Mouse (Mus musculus) erythroid progenitor cell, adult 5-6 weeks (primary cell): Measurements from ENCODE around the gene Prickle2. TPM values are rescaled to one million over a fixed set of nuclear protein-coding genes. Genes with fewer than 3 reads are reported as not detected.

ENCODE experiments used
- ATAC-seq: replicated peaks from 2 replicates; pipeline ENCODE4 v1.8.0; 2016; ENCODE audit warnings: moderate number of reproducible peaks, mild to moderate bottlenecking, moderate TSS enrichment, inconsistent platforms; ENCODE audit not compliant: poor library complexity, low FRiP score, severe bottlenecking
- total RNA-seq, 2 experiments: library from RNA; stranded (forward) in 1 of 2; stranded (reverse) in 1 of 2; fragments of 150-400 nt in 1 of 2; fragments of 186-747, 209-891 nt in 1 of 2; gene quantifications; 2 replicates each; pipeline versions ENCODE4 v1.2.3 to v1.2.4; 2015 to 2017; ENCODE audit warnings: low replicate concordance in 2 of 2

Prickle2 gene
- total RNA-seq, 2 experiments from 2014 or later, result not detected

DNA sequence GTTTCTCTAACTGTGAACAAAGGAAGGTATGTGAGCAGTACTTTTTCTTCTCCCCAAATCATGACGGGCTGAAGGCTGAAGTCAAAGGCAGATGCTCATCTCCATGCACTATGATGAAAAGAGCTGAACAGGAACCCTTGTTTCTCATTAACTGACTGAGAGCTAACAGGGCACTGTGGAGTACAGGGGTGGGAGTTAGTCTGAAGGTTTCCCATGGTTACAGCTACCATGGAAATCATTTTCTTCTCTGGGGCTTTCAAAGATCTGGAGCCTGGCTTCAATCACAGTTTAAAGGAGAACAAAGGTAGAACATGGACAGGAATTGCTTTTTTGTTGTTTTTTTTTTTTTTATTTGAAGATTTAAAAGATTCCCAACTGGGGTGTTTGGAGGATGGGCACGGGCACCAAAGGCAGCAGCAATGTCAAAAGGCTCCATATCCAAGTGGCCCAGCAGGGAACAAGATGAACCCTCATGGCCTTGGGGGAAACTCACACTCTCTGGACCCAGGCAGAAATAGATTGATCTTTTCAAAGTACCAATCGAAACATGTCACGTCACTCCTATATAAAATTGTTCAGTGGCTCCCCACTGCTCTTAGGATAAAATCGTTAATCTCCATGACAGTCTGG lies 35.3 kb downstream of the Prickle2 start:
- ATAC-seq, result no peak

DNA sequence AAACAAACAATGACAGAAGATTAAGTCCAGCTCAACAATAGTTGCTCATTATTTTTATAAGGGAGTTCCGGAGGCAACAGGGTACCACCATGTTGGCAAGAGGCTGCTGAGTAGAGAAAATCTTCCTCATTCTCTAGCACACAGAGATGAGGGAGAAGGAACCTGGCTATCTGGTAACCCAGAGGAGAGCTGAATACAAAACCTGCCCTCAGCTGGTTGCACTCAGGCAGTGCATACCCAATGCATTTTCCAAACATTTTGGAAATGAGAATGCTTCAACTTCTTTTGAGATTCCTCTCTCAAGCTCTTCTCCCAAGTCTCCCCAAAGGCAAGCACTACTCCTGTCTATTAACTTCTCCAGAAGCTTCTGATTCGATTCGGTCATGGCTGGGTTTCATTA lies 36.3 kb downstream of the Prickle2 start:
- no peak for ATAC-seq

GRCm38 (mm10) chr6:92667544-92667943 lies 38.4 kb downstream of the Prickle2 start:
- ATAC-seq, result no peak

DNA sequence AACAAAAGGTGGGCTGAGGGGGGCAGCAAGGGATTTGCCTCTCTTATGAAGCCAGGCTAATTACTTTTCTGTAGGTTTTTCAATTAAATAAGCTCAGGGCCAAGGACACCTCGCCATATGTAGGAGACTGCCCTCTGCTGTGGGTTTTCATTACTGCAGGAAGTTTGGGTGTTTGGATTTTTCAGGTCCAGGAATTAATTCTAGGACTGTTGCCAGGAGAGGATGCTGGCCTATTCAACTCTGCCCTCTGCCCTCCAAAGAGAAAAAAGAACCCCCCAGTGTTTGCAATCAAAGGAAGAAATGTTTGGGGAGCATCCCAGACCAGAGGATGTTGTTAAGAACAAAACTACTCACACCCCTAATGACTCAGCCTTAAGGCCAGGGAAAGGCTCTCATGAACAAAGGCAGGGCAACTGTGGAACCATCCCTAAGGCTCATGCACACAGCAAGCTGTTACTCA lies 40.4 kb downstream of the Prickle2 start:
- no peak for ATAC-seq

GRCm38 (mm10) chr6:92663885-92664284 lies 42.1 kb downstream of the Prickle2 start:
- no peak for ATAC-seq

DNA sequence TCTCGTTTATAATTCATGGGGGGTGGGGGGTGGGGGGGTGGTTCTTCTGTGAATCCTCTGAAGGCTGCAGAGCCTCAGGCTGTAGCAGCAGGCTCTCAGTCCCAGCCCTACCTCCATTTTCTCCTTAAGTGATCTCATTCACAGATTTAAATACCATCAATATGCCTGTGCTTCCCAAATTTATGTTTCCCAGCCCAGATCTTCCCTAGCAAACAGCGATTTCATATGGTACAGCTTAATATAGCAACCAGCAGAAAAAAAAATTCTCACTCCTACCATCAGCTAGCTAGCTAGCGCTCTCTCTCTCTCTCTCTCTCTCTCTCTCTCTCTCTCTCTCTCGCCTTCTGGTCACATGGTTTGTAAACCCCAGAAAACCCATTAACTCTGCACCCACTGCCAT lies 42.5 kb downstream of the Prickle2 start:
- ATAC-seq, result no peak

DNA sequence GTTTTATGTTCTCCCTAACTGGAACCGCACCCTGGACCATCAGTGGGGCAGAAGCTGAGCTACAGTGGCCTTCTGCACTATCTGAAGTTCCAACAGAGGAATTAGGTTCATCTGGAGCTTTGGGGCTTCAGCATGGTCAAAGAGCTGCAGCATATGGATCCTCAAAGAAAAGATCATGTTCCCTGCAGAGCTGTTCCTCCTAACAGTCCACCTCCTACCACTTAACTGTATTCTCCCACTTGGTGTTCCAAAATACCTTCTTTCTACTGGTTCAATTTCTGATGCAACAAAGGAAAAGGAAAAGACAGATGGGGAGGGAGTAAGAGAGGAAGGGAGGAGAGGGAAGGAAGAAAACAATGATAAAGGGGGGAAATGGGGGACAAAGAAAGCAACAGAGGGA lies 56.9 kb downstream of the Prickle2 start:
- ATAC-seq, result no peak

DNA sequence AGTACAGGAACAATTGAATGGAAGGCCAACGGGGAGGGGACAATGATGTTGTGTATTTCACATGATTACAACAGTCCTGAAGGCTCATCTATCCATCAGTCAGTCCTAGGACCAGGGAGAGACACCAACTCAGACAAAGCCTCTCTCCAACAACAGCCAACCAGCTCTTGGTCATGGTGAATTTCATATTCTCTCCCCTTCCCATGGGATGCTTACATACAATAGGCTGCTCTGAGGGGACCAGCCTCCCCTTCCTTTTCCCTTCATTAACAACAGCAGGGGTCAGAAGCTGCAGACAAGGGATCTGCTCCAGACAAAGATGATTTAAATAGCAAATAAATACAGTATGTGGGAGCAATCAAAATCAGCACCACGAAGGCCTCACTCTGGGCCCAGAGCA lies 57.4 kb downstream of the Prickle2 start:
- no peak for ATAC-seq

- no peak for ATAC-seq
These were observed 63.0 kb downstream of the Prickle2 start for GRCm38 (mm10) chr6:92642929-92643328.

GRCm38 (mm10) chr6:92641956-92642355 lies 64.0 kb downstream of the Prickle2 start:
- no peak for ATAC-seq

DNA sequence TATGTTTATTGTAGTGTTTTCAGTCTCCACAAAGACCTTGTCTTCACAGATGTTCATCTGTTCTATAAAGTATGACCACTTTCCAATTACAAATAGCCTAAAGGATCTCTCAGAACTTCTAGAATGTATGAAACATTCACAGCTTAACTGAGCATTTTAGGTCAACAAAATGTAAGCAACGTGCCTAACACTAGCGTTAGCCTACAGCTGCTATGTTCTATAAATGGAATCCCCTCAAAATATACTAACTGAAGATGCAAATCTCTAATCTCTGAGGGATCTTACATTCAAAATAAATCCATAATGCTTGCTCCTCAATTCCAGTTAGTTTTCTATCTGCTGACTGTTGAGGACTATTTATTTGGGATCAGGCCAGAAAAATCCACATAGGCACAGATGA lies 65.1 kb downstream of the Prickle2 start:
- ATAC-seq, result no peak

- no peak for ATAC-seq
These were observed 69.5 kb downstream of the Prickle2 start for GRCm38 (mm10) chr6:92636431-92636830.

- no peak for ATAC-seq
These were observed 71.0 kb downstream of the Prickle2 start for GRCm38 (mm10) chr6:92634876-92635468.

DNA sequence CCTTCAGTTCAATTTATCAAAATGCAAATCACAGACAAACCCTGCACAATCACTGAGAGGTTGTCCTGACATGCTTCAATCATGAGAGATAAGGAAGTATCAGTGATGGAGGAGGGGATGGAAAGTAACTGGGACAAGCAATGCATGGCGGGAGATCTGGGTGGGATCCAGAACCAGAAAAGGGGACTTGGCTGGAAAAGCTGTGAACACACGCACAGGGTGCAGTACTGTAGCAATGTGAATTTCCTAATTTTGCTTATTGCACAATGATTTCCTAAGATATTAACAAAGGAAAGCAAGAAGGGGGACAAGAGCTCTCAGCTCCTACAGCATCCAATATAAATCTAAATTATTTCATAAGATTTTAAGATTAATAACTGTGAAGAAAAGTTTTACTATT lies 75.0 kb downstream of the Prickle2 start:
- ATAC-seq, result no peak

DNA sequence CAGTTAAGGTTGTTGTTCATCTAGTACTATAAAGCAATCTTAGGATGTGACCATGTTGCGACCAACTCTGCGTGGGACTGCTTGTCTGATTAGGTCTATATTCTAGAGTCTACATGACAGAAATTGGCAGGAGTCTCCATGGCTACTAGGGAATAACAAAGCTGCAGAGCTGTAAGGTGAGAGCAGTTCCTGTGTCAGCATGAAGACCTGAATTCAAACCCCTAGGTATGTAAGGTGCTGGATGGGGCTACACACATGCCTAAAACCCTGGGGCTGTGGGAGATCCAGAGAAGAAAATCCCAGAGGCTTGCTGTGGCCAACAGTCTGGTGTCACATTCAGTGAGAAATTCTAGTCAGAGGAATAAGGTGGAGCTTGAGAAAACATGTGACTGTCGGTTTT lies 78.2 kb downstream of the Prickle2 start:
- no peak for ATAC-seq

DNA sequence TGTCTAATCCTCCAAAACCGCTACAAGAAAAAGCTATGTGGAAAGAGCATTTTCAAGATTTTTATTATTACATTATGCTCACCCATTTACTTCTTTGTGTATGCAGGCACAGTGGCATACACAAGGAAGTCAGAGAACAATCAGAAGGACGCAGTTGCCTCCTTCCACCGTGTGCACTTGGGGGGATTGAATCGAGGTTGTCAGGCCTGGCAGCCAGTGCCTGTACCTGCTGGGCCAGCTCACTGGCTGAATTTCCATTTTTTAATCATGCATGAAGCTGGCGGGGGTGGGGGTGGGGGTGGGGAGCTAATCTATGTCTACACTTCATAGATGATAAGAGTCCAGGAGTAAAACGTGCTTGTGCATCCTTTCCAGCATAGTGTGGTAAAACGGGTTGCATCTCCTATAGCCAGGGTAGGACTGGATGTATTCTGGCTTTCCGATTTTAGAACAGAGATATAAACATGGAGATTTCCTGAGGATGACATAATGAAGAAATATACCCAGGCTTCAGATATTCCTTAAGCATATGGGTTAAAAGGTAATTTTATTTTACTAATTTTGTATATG lies 78.8 kb downstream of the Prickle2 start:
- no peak for ATAC-seq

DNA sequence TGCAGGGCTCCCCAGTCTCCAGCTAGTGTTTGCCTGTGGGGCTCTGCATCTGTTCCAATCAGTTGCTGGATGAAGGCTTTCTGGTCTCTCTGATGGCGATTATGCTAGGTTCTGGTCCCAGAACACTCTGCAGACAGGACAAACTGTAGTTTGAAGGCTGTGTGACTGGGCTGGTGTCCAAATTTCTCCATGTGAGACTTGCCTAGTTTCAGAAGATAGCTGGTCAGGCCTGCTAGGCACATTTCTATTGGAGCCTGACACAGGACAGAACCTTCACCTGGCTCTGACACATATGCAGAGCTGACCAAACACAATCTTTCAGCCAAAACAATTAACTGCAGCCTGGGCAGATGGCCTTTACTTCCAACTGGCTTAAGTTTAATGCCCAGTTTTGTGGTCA lies 80.0 kb downstream of the Prickle2 start:
- ATAC-seq, result no peak

DNA sequence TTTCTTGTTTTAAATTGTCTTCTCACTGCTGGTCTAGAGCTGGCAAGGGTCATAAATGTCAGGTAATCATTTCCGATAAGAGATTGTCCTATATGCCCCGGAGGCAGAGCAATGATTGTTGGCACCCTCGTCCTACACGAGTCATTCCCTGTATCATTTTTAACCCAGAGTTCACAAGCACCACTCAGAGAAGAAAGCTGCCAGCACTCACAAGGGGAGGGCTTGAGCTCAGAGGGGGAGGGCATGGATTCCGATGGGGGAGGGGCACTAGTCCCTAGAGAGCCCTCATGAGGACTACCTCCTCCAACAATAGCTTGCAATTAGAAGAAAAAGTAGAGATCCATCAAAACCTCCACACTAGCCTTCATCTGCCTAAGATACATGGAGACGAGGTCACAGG lies 81.6 kb downstream of the Prickle2 start:
- no peak for ATAC-seq

DNA sequence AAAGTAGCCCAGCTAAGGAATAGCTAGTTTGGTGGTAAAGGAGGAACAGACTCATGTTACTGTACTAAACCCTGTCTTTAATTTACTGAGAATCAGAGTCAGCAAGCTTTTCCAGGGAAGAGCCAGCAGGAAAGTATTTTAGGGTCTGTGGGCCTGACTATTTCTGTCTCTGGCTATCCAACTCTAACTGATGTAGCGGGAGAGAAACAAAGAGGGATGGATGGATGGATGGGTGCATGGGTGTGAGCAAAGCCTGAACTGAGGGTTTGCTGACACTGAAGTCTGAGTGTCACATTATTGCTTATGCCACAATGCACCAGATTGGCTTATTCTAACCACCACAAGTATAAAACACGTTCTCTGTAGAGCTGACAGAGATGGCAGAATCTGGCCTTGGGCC lies 88.8 kb downstream of the Prickle2 start:
- ATAC-seq, result no peak

DNA sequence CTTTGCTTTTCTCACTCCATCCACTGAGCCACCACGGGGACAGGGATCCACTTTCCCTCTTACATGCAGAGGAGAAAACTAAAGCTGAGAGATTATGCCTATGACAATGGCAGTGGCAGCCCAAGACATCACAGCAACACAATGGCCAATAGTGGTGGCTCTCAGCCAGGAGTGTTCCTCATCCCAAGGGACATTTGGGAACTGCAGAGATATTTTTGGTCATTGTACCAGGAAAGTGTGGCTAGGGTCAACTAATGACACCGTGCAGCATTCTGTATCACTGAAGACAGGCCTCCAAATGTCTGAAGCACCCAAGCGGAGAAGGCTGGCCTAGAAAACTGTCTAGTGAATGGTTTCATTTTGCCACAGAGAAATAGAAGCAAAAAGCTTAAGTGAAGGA lies 91.2 kb downstream of the Prickle2 start:
- ATAC-seq, result no peak

- ATAC-seq, result no peak
These were observed 93.7 kb downstream of the Prickle2 start for GRCm38 (mm10) chr6:92612151-92612769.
